Mouse (Mus musculus) ES-E14 (cell line): ENCODE results near the gene Dpf1.

Experiments
- CHD2 ChIP-seq: IDR thresholded peaks from 2 replicates; pipeline ENCODE4 v1.6.1; 2014; ENCODE audit warnings: mild to moderate bottlenecking, low read depth, low read length, inconsistent platforms
- HCFC1 ChIP-seq: IDR thresholded peaks from 2 replicates; pipeline ENCODE4 v1.6.1; 2012; ENCODE audit warnings: low read length, inconsistent platforms, borderline replicate concordance; ENCODE audit not compliant: insufficient read depth
- ZC3H11A ChIP-seq: IDR thresholded peaks from 2 replicates; pipeline ENCODE4 v1.6.1; 2012; ENCODE audit warnings: low read depth, mild to moderate bottlenecking, inconsistent platforms, low read length, borderline replicate concordance

DNA sequence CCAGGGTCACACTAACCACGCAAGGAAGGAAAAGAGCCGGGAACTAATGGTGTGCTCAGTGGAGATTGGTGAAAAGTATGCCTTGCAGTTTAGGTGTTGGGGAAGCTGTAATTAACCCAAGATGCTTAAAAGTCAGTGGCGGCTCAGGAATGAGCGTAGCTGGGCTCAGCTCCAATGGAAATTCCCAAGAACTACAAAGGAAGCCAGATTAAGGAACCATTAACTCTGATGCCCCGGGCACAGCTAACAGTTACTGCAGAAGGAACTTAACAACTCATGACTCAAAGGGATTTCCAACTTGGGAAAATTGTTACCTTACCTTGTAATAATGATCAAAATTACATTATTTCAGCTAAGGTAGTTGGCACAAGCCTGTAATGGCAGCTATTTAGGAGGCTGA lies 27.0 kb upstream of the Dpf1 start:
- no peak for TF ChIP-seq HCFC1
- no peak for TF ChIP-seq ZC3H11A
- TF ChIP-seq CHD2, result no peak
